Mouse (Mus musculus) forebrain, embryonic 11.5 days (tissue): Measurements from ENCODE around the gene Krtap4-8. TPM values are rescaled to one million over a fixed set of nuclear protein-coding genes. Genes with fewer than 3 reads are reported as not detected.
"Not testable (repeated sequence)": the region's sequence is repeated elsewhere in the genome, so short reads cannot be mapped to it uniquely, and the experiment has no call there.

Experiments used
- ATAC-seq: fragments of 200-750 bp; cut with Nextera tagmentation; replicated peaks from 2 replicates; pipeline ENCODE4 v1.8.0; 2017; ENCODE audit warnings: moderate TSS enrichment; ENCODE audit not compliant: low FRiP score
- DNase-seq: peaks from one replicate; pipeline ENCODE4 v3.0.0-alpha.2; 2017; ENCODE audit warnings: low spot score
- H3K27ac ChIP-seq: fragments of 300-500 bp; sonication (generic); 2 replicates; pipeline ENCODE4 v1.5.1; 2014; ENCODE audit warnings: low read depth, low read length
- H3K27me3 ChIP-seq: fragments of 300-500 bp; sonication (generic); 2 replicates; pipeline ENCODE4 v1.6.1; 2014; ENCODE audit warnings: mild to moderate bottlenecking, low read length, mixed read lengths; ENCODE audit not compliant: control insufficient read depth, insufficient read depth
- H3K36me3 ChIP-seq: fragments of 300-500 bp; sonication (generic); 2 replicates; pipeline ENCODE4 v1.6.1; 2014; ENCODE audit warnings: mild to moderate bottlenecking, low read length, moderate library complexity, mixed read lengths; ENCODE audit not compliant: control insufficient read depth, insufficient read depth
- H3K4me1 ChIP-seq: fragments of 300-500 bp; sonication (generic); replicated peaks from 2 replicates; pipeline ENCODE4 v1.6.1; 2014; ENCODE audit warnings: low read length, mixed read lengths; ENCODE audit not compliant: control insufficient read depth, insufficient read depth
- H3K4me2 ChIP-seq: fragments of 300-500 bp; sonication (generic); 2 replicates; pipeline ENCODE4 v1.6.1; 2014; ENCODE audit warnings: low read depth, mild to moderate bottlenecking, low read length, moderate library complexity, mixed read lengths; ENCODE audit not compliant: severe bottlenecking
- H3K4me3 ChIP-seq: fragments of 300-500 bp; sonication (generic); 2 replicates; pipeline ENCODE4 v1.5.1; 2014; ENCODE audit warnings: low read depth, low read length
- H3K9ac ChIP-seq: fragments of 300-500 bp; sonication (generic); 2 replicates; pipeline ENCODE4 v1.6.1; 2014; ENCODE audit warnings: low read length
- H3K9me3 ChIP-seq: fragments of 300-500 bp; sonication (generic); 2 replicates; pipeline ENCODE4 v1.6.1; 2016; ENCODE audit warnings: low read length, mixed read lengths; ENCODE audit not compliant: control insufficient read depth
- WGBS: fragments of 180-500 bp; shearing (Covaris S2); extraction: QIAGEN DNeasy Blood & Tissue Kit; methylation state at CpG from one replicate; pipeline ENCODE4 v1.1.7; 2014; 5-methylcytosine and 5-hydroxymethylcytosine counted together
- polyA plus RNA-seq: library from polyadenylated mRNA; unstranded; fragments of >200 nt; fragmentation: Nextera tagmentation; extraction: Ambion mirVana; gene quantifications from 2 replicates; pipeline ENCODE4 v1.2.1, GENCODE M21; 2014

Krtap4-8 gene
- polyA plus RNA-seq: not detected in 2 replicates

DNA sequence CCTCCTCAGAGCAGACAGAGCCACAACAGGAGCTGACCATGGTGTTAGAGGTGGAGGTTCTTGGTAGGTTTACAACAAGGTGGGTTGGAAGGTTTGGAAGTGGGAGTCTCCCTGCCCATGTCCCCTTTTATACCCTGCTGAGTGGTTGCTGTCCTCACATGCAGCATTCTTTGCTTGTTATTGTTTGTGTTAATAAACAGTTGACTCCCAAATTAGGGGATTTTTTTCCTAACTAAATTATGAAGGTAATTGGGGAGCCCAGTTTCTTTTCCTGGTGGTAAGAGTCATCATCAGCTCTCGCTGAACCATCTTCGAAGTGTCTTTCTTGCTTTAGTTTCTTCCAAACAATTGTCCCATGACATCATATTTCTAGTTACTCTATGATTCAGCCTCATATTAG is at the start of gene Krtap4-8:
Krtap4-8 (minus strand) TSS at position 101 of the 400 bp plus-strand sequence.
- H3K9me3 ChIP-seq: no peaks in the 10 kb centered on the region
- DNase-seq: no peak
- H3K27ac ChIP-seq: no peak within 1 kb of the TSS
- H3K36me3 ChIP-seq: no peaks in the 10 kb centered on the region
- H3K9ac ChIP-seq: no peak within 1 kb of the TSS
- no peak within 1 kb of the TSS for H3K4me2 ChIP-seq
- no peaks in the 10 kb centered on the region for H3K4me1 ChIP-seq
- WGBS: 88% methylated on average over 2 of the region's 2 CpGs
- no peaks in the 10 kb centered on the region for H3K27me3 ChIP-seq
- ATAC-seq: no peak
- H3K4me3 ChIP-seq: no peak within 1 kb of the TSS

DNA sequence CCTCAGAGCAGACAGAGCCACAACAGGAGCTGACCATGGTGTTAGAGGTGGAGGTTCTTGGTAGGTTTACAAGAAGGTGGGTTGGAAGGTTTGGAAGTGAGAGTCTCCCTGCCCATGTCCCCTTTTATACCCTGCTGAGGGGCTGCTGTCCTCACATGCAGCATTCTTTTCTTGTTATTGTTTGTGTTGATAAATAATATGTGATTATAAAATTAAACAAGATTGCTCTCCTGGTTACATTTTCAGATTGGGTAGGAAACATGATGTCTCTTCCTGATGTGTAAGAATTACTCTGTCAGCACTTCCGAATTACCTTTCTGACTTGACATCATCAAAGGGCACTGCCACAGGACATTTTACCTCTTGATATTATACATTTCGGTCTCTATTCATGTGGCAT is 35.1 kb upstream of the Krtap4-8 start, which contains the start of gene Gm11564:
Gm11564 (minus strand) TSS at position 101 of the 400 bp plus-strand sequence.
- H3K9me3 ChIP-seq, DNase-seq, H3K27ac ChIP-seq, H3K4me2 ChIP-seq, H3K36me3 ChIP-seq, H3K27me3 ChIP-seq, H3K4me3 ChIP-seq, H3K4me1 ChIP-seq, ATAC-seq, H3K9ac ChIP-seq: not testable (repeated sequence)
- 87% methylated on average over 2 of the region's 2 CpGs for WGBS

DNA sequence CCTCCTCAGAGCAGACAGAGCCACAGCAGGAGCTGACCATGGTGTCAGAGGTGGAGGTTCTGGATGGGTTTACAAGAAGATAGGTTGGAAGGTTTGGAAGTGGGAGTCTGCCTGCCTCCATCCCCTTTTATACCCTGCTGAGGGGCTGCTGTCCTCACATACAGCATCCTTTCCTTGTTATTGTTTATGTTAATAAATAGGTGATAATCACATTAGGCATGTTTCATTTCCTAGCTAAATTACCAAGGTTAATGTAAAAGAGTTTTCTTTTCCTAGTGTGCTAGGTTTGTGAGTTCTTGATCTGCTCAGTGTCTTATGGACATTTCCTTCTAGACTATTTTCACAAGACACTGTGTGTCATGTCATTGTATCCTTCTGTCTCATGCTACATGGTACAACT is 29.3 kb upstream of the Krtap4-8 start, which contains the start of gene Krtap4-13:
Krtap4-13 (minus strand) TSS at position 101 of the 400 bp plus-strand sequence.
- H3K27me3 ChIP-seq, H3K9me3 ChIP-seq, H3K36me3 ChIP-seq, DNase-seq, H3K4me1 ChIP-seq, H3K4me3 ChIP-seq, H3K9ac ChIP-seq, H3K27ac ChIP-seq, ATAC-seq, H3K4me2 ChIP-seq: not testable (repeated sequence)

DNA sequence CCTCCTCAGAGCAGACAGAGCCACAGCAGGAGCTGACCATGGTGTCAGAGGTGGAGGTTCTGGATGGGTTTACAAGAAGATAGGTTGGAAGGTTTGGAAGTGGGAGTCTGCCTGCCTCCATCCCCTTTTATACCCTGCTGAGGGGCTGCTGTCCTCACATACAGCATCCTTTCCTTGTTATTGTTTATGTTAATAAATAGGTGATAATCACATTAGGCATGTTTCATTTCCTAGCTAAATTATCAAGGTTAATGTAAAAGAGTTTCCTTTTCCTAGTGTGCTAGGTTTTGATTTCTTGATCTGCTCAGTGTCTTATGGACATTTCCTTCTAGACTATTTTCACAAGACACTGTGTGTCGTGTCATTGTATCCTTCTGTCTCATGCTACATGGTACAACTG is 23.8 kb upstream of the Krtap4-8 start, which contains the start of gene Gm11554:
Gm11554 (minus strand) TSS at position 101 of the 400 bp plus-strand sequence.
- not testable (repeated sequence) for H3K27me3 ChIP-seq, H3K9ac ChIP-seq, H3K36me3 ChIP-seq, ATAC-seq, DNase-seq, H3K4me1 ChIP-seq, H3K4me3 ChIP-seq, H3K4me2 ChIP-seq, H3K27ac ChIP-seq, H3K9me3 ChIP-seq
- no CpG with 5 or more reads among the region's 1 CpGs for WGBS

DNA sequence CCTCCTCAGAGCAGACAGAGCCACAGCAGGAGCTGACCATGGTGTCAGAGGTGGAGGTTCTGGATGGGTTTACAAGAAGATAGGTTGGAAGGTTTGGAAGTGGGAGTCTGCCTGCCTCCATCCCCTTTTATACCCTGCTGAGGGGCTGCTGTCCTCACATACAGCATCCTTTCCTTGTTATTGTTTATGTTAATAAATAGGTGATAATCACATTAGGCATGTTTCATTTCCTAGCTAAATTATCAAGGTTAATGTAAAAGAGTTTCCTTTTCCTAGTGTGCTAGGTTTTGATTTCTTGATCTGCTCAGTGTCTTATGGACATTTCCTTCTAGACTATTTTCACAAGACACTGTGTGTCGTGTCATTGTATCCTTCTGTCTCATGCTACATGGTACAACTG is 18.3 kb upstream of the Krtap4-8 start, which contains the start of gene Gm11569:
Gm11569 (minus strand) TSS at position 101 of the 400 bp plus-strand sequence.
- H3K36me3 ChIP-seq, DNase-seq, H3K27ac ChIP-seq, H3K27me3 ChIP-seq, H3K4me2 ChIP-seq, H3K4me1 ChIP-seq, H3K4me3 ChIP-seq, ATAC-seq, H3K9me3 ChIP-seq, H3K9ac ChIP-seq: not testable (repeated sequence)
- no CpG with 5 or more reads among the region's 1 CpGs for WGBS

DNA sequence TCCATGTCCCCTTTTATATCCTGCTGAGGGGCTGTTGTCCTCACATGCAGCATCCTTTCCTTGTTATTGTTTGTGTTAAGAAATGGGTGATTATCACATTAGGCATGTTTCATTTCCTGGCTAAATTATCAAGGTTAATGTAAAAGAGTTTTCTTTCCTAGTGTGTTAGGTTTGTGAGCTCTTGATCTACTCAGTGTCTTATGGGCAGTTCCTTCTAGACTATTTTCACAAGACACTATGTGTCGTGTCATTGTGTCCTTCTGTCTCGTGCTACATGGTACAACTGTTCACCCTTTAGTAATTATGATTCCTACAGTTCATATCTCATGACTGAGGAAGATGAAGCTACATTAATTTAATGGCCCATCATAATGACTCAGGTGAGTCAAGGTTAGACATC is 12.9 kb upstream of the Krtap4-8 start, which contains the start of gene Gm11596:
Gm11596 (minus strand) TSS at position 101 of the 400 bp plus-strand sequence.
- no peaks in the 10 kb centered on the region for H3K4me1 ChIP-seq
- no peak within 1 kb of the TSS for H3K4me3 ChIP-seq
- ATAC-seq (no peak), DNase-seq (no peak)
- H3K27ac ChIP-seq: no peak within 1 kb of the TSS
- H3K4me2 ChIP-seq: no peak within 1 kb of the TSS
- H3K27me3 ChIP-seq: no peaks in the 10 kb centered on the region
- 80% methylated on average over 2 of the region's 2 CpGs for WGBS
- H3K36me3 ChIP-seq: no peaks in the 10 kb centered on the region
- no peaks in the 10 kb centered on the region for H3K9me3 ChIP-seq
- H3K9ac ChIP-seq: no peak within 1 kb of the TSS

DNA sequence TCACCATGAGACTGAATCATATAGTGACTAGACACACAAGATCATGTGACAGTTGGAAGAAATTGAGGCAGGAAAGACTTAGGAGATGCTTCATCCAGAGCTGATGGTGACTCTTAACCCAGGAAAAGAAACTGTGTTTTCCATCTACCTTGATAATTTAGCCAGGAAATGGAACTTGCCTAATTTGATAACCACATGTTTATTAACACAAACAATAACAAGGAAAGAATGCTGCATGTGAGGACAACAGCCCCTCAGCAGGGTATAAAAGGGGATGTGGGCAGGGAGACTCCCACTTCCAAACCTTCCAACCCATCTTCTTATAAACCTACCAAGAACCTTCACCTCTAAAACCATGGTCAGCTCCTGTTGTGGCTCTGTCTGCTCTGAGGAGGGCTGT is 4.4 kb upstream of the Krtap4-8 start, which contains the start of gene Krtap4-9:
Krtap4-9 (plus strand) TSS at position 301 of the 400 bp plus-strand sequence.
- DNase-seq, H3K27ac ChIP-seq, H3K36me3 ChIP-seq, H3K4me3 ChIP-seq, H3K9me3 ChIP-seq, H3K4me1 ChIP-seq, H3K4me2 ChIP-seq, H3K9ac ChIP-seq, ATAC-seq, H3K27me3 ChIP-seq: not testable (repeated sequence)

DNA sequence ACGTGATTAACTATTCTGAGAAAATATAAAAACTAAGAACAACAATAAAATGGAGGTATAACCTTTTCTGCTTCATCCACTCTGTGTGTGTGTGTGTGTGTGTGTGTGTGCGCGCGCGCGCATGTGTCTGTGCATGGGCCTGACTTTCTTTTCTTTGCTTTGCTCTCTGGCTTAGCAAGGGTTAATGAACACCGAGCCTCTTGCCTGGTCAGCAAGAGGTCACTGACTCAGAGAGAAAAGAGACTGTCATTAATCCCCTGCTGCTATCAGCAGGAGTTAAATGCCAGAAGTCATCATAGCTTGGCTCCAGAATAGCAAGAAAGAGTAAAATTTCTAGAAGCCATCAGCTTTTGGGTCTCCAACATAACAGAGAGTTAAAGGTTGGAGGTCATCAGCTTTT is 2.1 kb downstream of the Krtap4-8 start:
- Histone ChIP-seq H3K4me3 (no peak overlapping the region), H3K36me3 (no peaks in the 10 kb centered on the region), H3K27me3 (no peaks in the 10 kb centered on the region), H3K9me3 (no peaks in the 10 kb centered on the region), H3K4me2 (no peak overlapping the region), H3K4me1 (no peaks in the 10 kb centered on the region), H3K27ac (no peak overlapping the region), H3K9ac (no peak overlapping the region)
- ATAC-seq: no peak
- WGBS: 51% methylated on average over 7 of the region's 7 CpGs
- DNase-seq: no peak

DNA sequence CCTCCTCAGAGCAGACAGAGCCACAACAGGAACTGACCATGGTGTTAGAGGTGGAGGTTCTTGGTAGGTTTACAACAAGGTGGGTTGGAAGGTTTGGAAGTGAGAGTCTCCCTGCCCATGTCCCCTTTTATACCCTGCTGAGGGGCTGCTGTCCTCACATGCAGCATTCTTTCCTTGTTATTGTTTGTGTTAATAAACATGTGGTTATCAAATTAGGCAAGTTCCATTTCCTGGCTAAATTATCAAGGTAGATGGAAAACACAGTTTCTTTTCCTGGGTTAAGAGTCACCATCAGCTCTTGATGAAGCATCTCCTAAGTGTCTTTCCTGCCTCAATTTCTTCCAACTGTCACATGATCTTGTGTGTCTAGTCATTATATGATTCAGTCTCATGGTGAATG is 7.7 kb downstream of the Krtap4-8 start, which contains the start of gene Gm11595:
Gm11595 (minus strand) TSS at position 101 of the 400 bp plus-strand sequence.
- not testable (repeated sequence) for H3K9ac ChIP-seq, H3K36me3 ChIP-seq, H3K27ac ChIP-seq, DNase-seq, H3K9me3 ChIP-seq, H3K27me3 ChIP-seq, H3K4me2 ChIP-seq, H3K4me3 ChIP-seq, ATAC-seq, H3K4me1 ChIP-seq
